ENCODE assay signal across 8 mouse cellular contexts in the genomic region with DNA sequence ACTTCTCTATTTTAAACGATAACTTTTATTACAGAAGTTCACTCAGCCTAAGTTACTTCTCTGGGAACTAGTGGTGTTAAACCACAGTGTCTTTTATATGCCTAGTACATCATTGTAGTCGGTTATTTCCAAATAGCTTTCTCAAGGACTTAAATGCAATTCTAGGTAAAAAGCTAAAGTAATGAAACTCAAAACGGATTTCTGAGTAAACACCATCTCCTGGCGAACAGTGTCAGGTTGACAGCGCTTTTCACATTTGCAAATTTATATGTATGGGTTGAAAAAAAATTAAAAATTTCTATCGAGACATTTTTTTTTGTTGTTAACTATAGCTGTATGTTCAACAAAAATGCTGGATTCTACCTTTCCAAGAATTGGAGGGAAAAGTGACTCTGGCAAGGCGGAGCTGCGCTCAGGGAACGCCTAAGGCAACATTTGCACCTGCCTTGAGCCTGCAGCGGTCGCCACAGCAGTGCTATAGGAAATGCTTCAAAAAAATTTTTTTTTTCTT. TPM values are rescaled to one million over a fixed set of nuclear protein-coding genes. Genes with fewer than 3 reads are reported as not detected.
A peak's percentile ranks its signal among the peaks of the same experiment; 100 is the strongest.
DNase-seq lines count a peak whose midpoint lies in the region; ATAC-seq and TF ChIP-seq lines count a peak whose summit lies in the region.

No protein-coding gene starts in this region.

- H3K27me3 ChIP-seq in heart, embryonic 12.5 days (replicated peaks) = no peaks in the 10 kb centered on the region
- no peaks in the 10 kb centered on the region for H3K27me3 ChIP-seq in embryonic facial prominence, embryonic 13.5 days
- no peaks in the 10 kb centered on the region for H3K27me3 ChIP-seq in intestine, embryonic 15.5 days (replicated peaks)
- H3K27me3 ChIP-seq in lung, postnatal 0 days (replicated peaks; ENCODE audit: insufficient read depth, low read length) = no peaks in the 10 kb centered on the region
- no peaks in the 10 kb centered on the region for H3K27me3 ChIP-seq in stomach, postnatal 0 days (ENCODE audit: control insufficient read depth, insufficient read depth, low read length)

- no peak for TF ChIP-seq CTCF in lung, postnatal 0 days (IDR thresholded peaks at IDR 0.05)
- TF ChIP-seq CTCF in stomach, postnatal 0 days (IDR thresholded peaks at IDR 0.05; ENCODE audit: low read depth) = no peak

- no peaks in the 10 kb centered on the region for H3K9me3 ChIP-seq in heart, embryonic 12.5 days (replicated peaks)
- no peaks in the 10 kb centered on the region for H3K9me3 ChIP-seq in ES-E14 (ENCODE audit: control insufficient read depth, insufficient read depth, low read depth, low read length)
- no peaks in the 10 kb centered on the region for H3K9me3 ChIP-seq in embryonic facial prominence, embryonic 13.5 days
- H3K9me3 ChIP-seq in intestine, embryonic 15.5 days = no peaks in the 10 kb centered on the region
- no peaks in the 10 kb centered on the region for H3K9me3 ChIP-seq in lung, postnatal 0 days (ENCODE audit: low read length)
- no peaks in the 10 kb centered on the region for H3K9me3 ChIP-seq in stomach, postnatal 0 days (ENCODE audit: control insufficient read depth, low read length)

- H3K36me3 ChIP-seq in heart, embryonic 12.5 days = no peaks in the 10 kb centered on the region
- no peaks in the 10 kb centered on the region for H3K36me3 ChIP-seq in ES-E14 (ENCODE audit: control insufficient read depth, insufficient read depth, low read length, poor library complexity, severe bottlenecking)
- no peaks in the 10 kb centered on the region for H3K36me3 ChIP-seq in embryonic facial prominence, embryonic 13.5 days
- H3K36me3 ChIP-seq in intestine, embryonic 15.5 days = no peaks in the 10 kb centered on the region
- no peaks in the 10 kb centered on the region for H3K36me3 ChIP-seq in lung, postnatal 0 days (ENCODE audit: insufficient read depth, low read length)
- no peaks in the 10 kb centered on the region for H3K36me3 ChIP-seq in stomach, postnatal 0 days (ENCODE audit: control insufficient read depth, insufficient read depth, low read length)

- H3K4me1 ChIP-seq in heart, embryonic 12.5 days (replicated peaks) = peaks cover 10% of the 10 kb centered on the region
- H3K4me1 ChIP-seq in ES-E14 (ENCODE audit: control insufficient read depth in 2 of 2, insufficient read depth in 2 of 2, low read length in 2 of 2, poor library complexity in 1 of 2) = peaks cover 0 to 3% of the 10 kb centered on the region in 2 experiments; a peak in 1 of 4 replicates
- peaks cover 10% of the 10 kb centered on the region for H3K4me1 ChIP-seq in embryonic facial prominence, embryonic 13.5 days
- peaks cover 8% of the 10 kb centered on the region; the same call in 1 of the 2 replicates for H3K4me1 ChIP-seq in intestine, embryonic 15.5 days (replicated peaks)
- H3K4me1 ChIP-seq in lung, postnatal 0 days (ENCODE audit: insufficient read depth, low read depth, low read length) = peaks cover 5% of the 10 kb centered on the region; the same call in 1 of the 2 replicates
- H3K4me1 ChIP-seq in stomach, postnatal 0 days (replicated peaks; ENCODE audit: control insufficient read depth, insufficient read depth) = 0 out of 2 replicates have a peak, but pooled peaks cover 2% of the 10 kb centered on the region

- H3K4me2 ChIP-seq in heart, embryonic 12.5 days = peak overlapping the region; percentile 85
- H3K4me2 ChIP-seq in embryonic facial prominence, embryonic 13.5 days = peak overlapping the region; percentile 77
- H3K4me2 ChIP-seq in intestine, embryonic 15.5 days (replicated peaks) = peak overlapping the region; percentile 63
- H3K4me2 ChIP-seq in lung, postnatal 0 days (replicated peaks; ENCODE audit: low read depth, low read length) = peak overlapping the region; percentile 77
- peak overlapping the region; percentile 56 for H3K4me2 ChIP-seq in stomach, postnatal 0 days (replicated peaks; ENCODE audit: low read depth)

- peak overlapping the region; percentile 91 for H3K27ac ChIP-seq in heart, embryonic 12.5 days (ENCODE audit: poor library complexity, severe bottlenecking)
- peak overlapping the region; percentile 71; the same call in 1 of the 2 replicates for H3K27ac ChIP-seq in ES-E14 (ENCODE audit: insufficient read depth, low read depth, low read length, poor library complexity, severe bottlenecking)
- peak overlapping the region; percentile 85 for H3K27ac ChIP-seq in embryonic facial prominence, embryonic 13.5 days
- H3K27ac ChIP-seq in intestine, embryonic 15.5 days = peak overlapping the region; percentile 93
- peak overlapping the region; percentile 52 for H3K27ac ChIP-seq in lung, postnatal 0 days (ENCODE audit: low read length)
- H3K27ac ChIP-seq in stomach, postnatal 0 days (replicated peaks) = peak overlapping the region; percentile 94; the same call in 1 of the 2 replicates

- 11% methylated on average over 11 of the region's 11 CpGs for WGBS in heart, embryonic 12.5 days
- WGBS in embryonic facial prominence, embryonic 13.5 days = 10% methylated on average over 11 of the region's 11 CpGs
- 7% methylated on average over 11 of the region's 11 CpGs for WGBS in intestine, embryonic 15.5 days
- 5% methylated on average over 11 of the region's 11 CpGs for WGBS in lung, postnatal 0 days
- WGBS in stomach, postnatal 0 days = 4% methylated on average over 11 of the region's 11 CpGs

- DNase-seq in heart, adult 18-20 months = no peak
- no peak for DNase-seq in ES-E14 (ENCODE audit: low read depth, low spot score)
- peak; percentile 17 for DNase-seq in lung, postnatal 0 days (ENCODE audit: low spot score)
- DNase-seq in stomach, postnatal 0 days (ENCODE audit: low spot score) = peak; percentile 33
- no peak for DNase-seq in left cerebral cortex, adult 11 months (ENCODE audit: low spot score)

- ATAC-seq in heart, embryonic 12.5 days (ENCODE audit: insufficient number of reproducible peaks, low FRiP score) = peak; percentile 19; the same call in 1 of the 2 replicates
- ATAC-seq in embryonic facial prominence, embryonic 13.5 days (ENCODE audit: insufficient number of reproducible peaks, insufficient read depth, low FRiP score, low TSS enrichment, low read depth) = no peak
- ATAC-seq in intestine, embryonic 15.5 days = peak; percentile 34
- no peak for ATAC-seq in lung, postnatal 0 days
- no peak for ATAC-seq in stomach, postnatal 0 days (ENCODE audit: low FRiP score, low TSS enrichment)

- peak overlapping the region; percentile 62 for H3K9ac ChIP-seq in heart, embryonic 12.5 days
- H3K9ac ChIP-seq in ES-E14 (ENCODE audit: insufficient read depth, low read depth, low read length, poor library complexity, severe bottlenecking) = peak overlapping the region; percentile 27
- H3K9ac ChIP-seq in embryonic facial prominence, embryonic 13.5 days = peak overlapping the region; percentile 97
- H3K9ac ChIP-seq in intestine, embryonic 15.5 days = peak overlapping the region; percentile 97
- H3K9ac ChIP-seq in lung, postnatal 0 days (replicated peaks; ENCODE audit: low read depth) = peak overlapping the region; percentile 87; the same call in 1 of the 2 replicates
- peak overlapping the region; percentile 47 for H3K9ac ChIP-seq in stomach, postnatal 0 days (ENCODE audit: low read length)

- TF ChIP-seq EP300 in lung, postnatal 0 days (IDR thresholded peaks at IDR 0.05) = no peak
- TF ChIP-seq EP300 in stomach, postnatal 0 days (optimal IDR thresholded peaks at IDR 0.05) = no peak

- in situ Hi-C loops in ES-E14 (cut with MboI; ENCODE audit: low sequenced_read_pairs in 2 of 2, unreplicated experiment in 2 of 2) = no loop called here

- H3K4me3 ChIP-seq in heart, embryonic 12.5 days = peak overlapping the region; percentile 86
- H3K4me3 ChIP-seq in ES-E14 (ENCODE audit: insufficient read depth in 1 of 2, low read depth in 1 of 2, low read length in 2 of 2, poor library complexity in 1 of 2, severe bottlenecking in 1 of 2) = peak overlapping the region; percentile 55 to 77
- H3K4me3 ChIP-seq in embryonic facial prominence, embryonic 13.5 days = peak overlapping the region; percentile 98
- peak overlapping the region; percentile 99 for H3K4me3 ChIP-seq in intestine, embryonic 15.5 days (replicated peaks)
- peak overlapping the region; percentile 99 for H3K4me3 ChIP-seq in lung, postnatal 0 days (ENCODE audit: low read depth, low read length)
- peak overlapping the region; percentile 99 for H3K4me3 ChIP-seq in stomach, postnatal 0 days (ENCODE audit: low read depth, low read length)

TF ChIP-seq in ES-E14, 5 proteins besides CTCF, POLR2A, EP300 and RAD21 (continues in another document):
- TF ChIP-seq HCFC1 (IDR thresholded peaks at IDR 0.05; ENCODE audit: borderline replicate concordance, insufficient read depth, low read length) = no peak
- TF ChIP-seq MAFK (IDR thresholded peaks at IDR 0.05; ENCODE audit: insufficient read depth, low read depth, low read length) = no peak
- no peak for TF ChIP-seq ZC3H11A (IDR thresholded peaks at IDR 0.05; ENCODE audit: borderline replicate concordance, low read depth, low read length)

RNA-seq across cellular contexts. Expression of a gene that starts 0.4 kb away (rescaled TPM):
- polyA plus RNA-seq in heart, embryonic 12.5 days (2016; fragmentation: Nextera tagmentation; extraction: Ambion mirVana) = 8.0 and 8.4 TPM in 2 replicates
- 1 to 10 TPM; 6.0 to 7.8 TPM for total RNA-seq in heart, adult 18-20 months (2021)
- total RNA-seq in ES-E14 (2012; rRNA removed) = 14.4 and 18.7 TPM in 2 replicates
- polyA plus RNA-seq in embryonic facial prominence, embryonic 13.5 days (2015; fragmentation: Nextera tagmentation; extraction: Ambion mirVana) = 12.9 and 14.6 TPM in 2 replicates
- polyA plus RNA-seq in intestine, embryonic 15.5 days (2015; fragmentation: Nextera tagmentation; extraction: Ambion mirVana) = 8.3 and 9.7 TPM in 2 replicates
- 10.4 and 10.9 TPM in 2 replicates for polyA plus RNA-seq in lung, postnatal 0 days (2015; fragmentation: Nextera tagmentation; extraction: Ambion mirVana)
- 6.4 and 7.2 TPM in 2 replicates for polyA plus RNA-seq in stomach, postnatal 0 days (2015; fragmentation: Nextera tagmentation; extraction: Ambion mirVana)

RNA-seq across cellular contexts. Expression of a gene that starts 53.9 kb away (rescaled TPM):
- 0.54 and 0.82 TPM in 2 replicates for polyA plus RNA-seq in heart, embryonic 12.5 days (2016; fragmentation: Nextera tagmentation; extraction: Ambion mirVana)
- 1 to 10 TPM; 1.0 to 3.6 TPM for total RNA-seq in heart, adult 18-20 months (2021)
- 0.22 and 0.37 TPM in 2 replicates for total RNA-seq in ES-E14 (2012; rRNA removed)
- polyA plus RNA-seq in embryonic facial prominence, embryonic 13.5 days (2015; fragmentation: Nextera tagmentation; extraction: Ambion mirVana) = 0.56 and 0.95 TPM in 2 replicates
- polyA plus RNA-seq in intestine, embryonic 15.5 days (2015; fragmentation: Nextera tagmentation; extraction: Ambion mirVana) = 1.4 and 1.9 TPM in 2 replicates
- 1.5 and 2.4 TPM in 2 replicates for polyA plus RNA-seq in lung, postnatal 0 days (2015; fragmentation: Nextera tagmentation; extraction: Ambion mirVana)
- 0.59 and 0.68 TPM in 2 replicates for polyA plus RNA-seq in stomach, postnatal 0 days (2015; fragmentation: Nextera tagmentation; extraction: Ambion mirVana)

RNA-seq across cellular contexts. Expression of a gene that starts 54.4 kb away (rescaled TPM):
- 23.3 and 23.9 TPM in 2 replicates for polyA plus RNA-seq in heart, embryonic 12.5 days (2016; fragmentation: Nextera tagmentation; extraction: Ambion mirVana)
- 1 to 10 TPM; 5.7 to 6.7 TPM for total RNA-seq in heart, adult 18-20 months (2021)
- total RNA-seq in ES-E14 (2012; rRNA removed) = 14.1 and 18.2 TPM in 2 replicates
- polyA plus RNA-seq in embryonic facial prominence, embryonic 13.5 days (2015; fragmentation: Nextera tagmentation; extraction: Ambion mirVana) = 38.4 and 39.5 TPM in 2 replicates
- 18.9 and 19.3 TPM in 2 replicates for polyA plus RNA-seq in intestine, embryonic 15.5 days (2015; fragmentation: Nextera tagmentation; extraction: Ambion mirVana)
- polyA plus RNA-seq in lung, postnatal 0 days (2015; fragmentation: Nextera tagmentation; extraction: Ambion mirVana) = 14.5 and 18.2 TPM in 2 replicates
- polyA plus RNA-seq in stomach, postnatal 0 days (2015; fragmentation: Nextera tagmentation; extraction: Ambion mirVana) = 10.6 and 11.2 TPM in 2 replicates

Comparison
In these comparisons a context has a peak if more than half of its experiments do, and no peak if none do; other contexts are left out.
1. ATAC-seq: peak in heart, embryonic 12.5 days (single experiment) and intestine, embryonic 15.5 days (single experiment); none in embryonic facial prominence, embryonic 13.5 days (single experiment), lung, postnatal 0 days (single experiment) and stomach, postnatal 0 days (single experiment).
2. H3K9ac ChIP-seq: peak in every context shown above with its lines; median percentile 97 in embryonic facial prominence, embryonic 13.5 days; 97 in intestine, embryonic 15.5 days; 87 in lung, postnatal 0 days; 62 in heart, embryonic 12.5 days; 47 in stomach, postnatal 0 days; 27 in ES-E14.
3. DNase-seq: peak in lung, postnatal 0 days (single experiment) and stomach, postnatal 0 days (single experiment); none in heart, adult 18-20 months (0 of 2), ES-E14 (single experiment) and left cerebral cortex, adult 11 months (single experiment).
4. Peak in every context shown above with its lines, with median percentiles within 50 percentile points of each other: H3K27ac ChIP-seq, H3K4me2 ChIP-seq and H3K4me3 ChIP-seq.